Mouse (Mus musculus): Measurements from ENCODE around the gene Slc6a8.

The Slc6a8 gene

DNA sequence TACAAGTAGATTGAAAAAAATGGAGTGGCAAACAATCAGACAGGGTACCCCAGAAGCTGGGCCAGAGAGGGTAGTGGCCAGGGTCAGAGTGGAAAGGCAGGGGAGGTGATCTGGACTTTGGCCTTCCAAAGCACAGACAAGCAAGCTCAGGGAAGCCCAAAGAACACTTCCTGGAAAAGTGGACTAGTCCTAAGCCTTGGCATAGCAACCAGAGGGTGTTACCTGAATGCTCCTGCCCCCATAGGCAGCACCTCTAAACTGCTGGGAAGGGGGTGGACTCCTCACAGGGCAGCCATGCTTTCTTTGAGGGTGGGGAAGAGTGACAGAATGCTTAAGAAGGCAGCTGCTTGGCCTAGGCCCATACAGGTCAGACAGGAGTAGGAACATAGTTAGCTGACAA is 12.0 kb downstream of the Slc6a8 start:
- no peak for DNase-seq (ENCODE audit: low spot score in 2 of 2)

GRCm38 (mm10) chrX:73685629-73686028 is 12.7 kb downstream of the Slc6a8 start:
- DNase-seq (ENCODE audit: low spot score in 2 of 2) = no peak

- DNase-seq (ENCODE audit: low spot score in 2 of 2) = peak; percentile 34 to 51
These were observed 18.1 kb downstream of the Slc6a8 start for GRCm38 (mm10) chrX:73690917-73691629.

DNA sequence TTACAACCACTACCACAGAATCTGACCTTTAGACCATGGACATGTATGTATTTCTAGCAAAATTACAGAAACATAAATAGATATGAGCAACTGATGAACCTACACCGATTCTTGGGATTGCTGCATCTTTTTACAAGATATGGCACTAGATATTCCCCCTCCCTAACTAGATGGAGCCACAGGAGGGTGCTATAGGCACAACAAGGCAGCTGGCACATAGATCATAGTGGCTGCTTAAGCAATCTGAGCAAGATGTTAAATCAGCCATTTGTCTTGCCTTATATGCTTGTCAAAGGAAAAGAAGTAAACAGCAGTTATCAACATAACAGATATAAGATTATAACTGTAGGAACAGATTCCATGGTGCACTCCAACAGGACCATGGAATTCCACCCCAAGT is 27.5 kb downstream of the Slc6a8 start:
- no peak for DNase-seq (ENCODE audit: low spot score in 2 of 2)

DNA sequence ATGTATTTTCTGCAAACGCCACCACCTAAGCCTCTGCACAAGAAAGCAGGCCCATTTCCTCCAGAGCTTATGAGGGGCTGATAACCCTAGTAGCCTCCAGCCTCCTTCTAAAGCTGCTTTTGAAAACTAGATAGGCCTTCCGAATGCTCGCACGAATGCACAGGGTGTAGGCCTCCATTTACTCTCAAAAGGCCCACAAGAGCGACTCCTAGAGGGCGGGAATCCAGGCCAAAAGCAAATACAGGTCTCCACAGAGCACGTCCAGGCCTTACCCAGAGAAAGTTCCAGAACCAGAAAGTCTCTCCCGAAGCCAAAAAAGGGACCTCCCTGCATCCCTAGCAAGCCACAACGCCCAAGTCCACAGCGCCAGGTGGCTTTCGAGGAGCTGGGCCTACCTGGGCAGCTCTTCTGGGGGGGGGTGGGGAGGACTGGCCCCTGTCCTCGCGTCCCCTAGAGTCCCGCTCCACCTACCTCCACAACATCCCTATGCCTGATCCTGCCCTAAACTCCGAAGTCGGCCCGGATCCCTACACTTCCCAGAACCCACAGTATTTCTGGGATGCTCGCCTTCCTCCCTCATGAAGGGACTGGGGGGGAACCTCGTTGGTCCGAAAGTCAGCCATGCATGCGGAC is 42.6 kb downstream of the Slc6a8 start:
- peak; percentile 38 to 41 for DNase-seq (ENCODE audit: low spot score in 2 of 2)

DNA sequence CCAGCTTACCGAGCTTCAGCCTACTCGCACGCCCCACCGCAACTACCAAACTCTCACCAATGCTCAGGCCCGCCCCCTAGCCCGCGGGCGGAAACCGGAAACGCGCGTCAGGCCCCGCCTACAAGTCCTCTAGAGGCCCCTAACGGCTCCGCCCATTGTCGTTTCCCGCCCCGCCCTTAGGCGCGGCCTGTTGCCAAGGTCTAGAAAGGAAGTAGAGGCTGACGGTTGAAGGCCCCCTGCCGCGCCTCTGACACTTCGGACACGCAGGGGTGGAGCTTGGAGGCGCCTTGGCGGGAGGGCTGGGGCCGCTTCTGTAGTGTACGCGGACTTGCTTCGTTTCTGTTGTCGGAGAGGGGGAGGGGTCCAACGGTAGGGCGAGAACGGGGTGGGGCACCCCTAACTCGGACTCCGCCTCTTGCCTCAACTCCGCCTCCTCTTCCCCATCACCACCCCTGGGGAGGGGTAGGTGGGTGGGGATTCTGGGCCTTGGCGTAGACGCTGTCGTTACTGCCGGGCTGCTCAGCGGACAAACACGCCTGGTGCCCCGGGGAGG is 43.2 kb downstream of the Slc6a8 start, which contains the start of the genes Bcap31 and Abcd1:
TSS of gene Bcap31 (minus strand) at position 67 of the 553 bp plus-strand sequence.
TSS of gene Abcd1 (plus strand) at position 489 of the 553 bp plus-strand sequence.
- peak; percentile 92 to 94 for DNase-seq (ENCODE audit: low spot score in 2 of 2)

GRCm38 (mm10) chrX:73716709-73717545 is 44.0 kb downstream of the Slc6a8 start:
- peak; percentile 21 to 32 for DNase-seq (ENCODE audit: low spot score in 2 of 2)

GRCm38 (mm10) chrX:73717667-73718066 is 44.7 kb downstream of the Slc6a8 start:
- peak; percentile 31 to 35 for DNase-seq (ENCODE audit: low spot score in 2 of 2)

- DNase-seq (ENCODE audit: low spot score in 2 of 2) = peak in 1 of 2 experiments; percentile 22
These were observed 45.3 kb downstream of the Slc6a8 start for GRCm38 (mm10) chrX:73718271-73718670.

GRCm38 (mm10) chrX:73718686-73719362 is 45.9 kb downstream of the Slc6a8 start:
- peak; percentile 29 to 43 for DNase-seq (ENCODE audit: low spot score in 2 of 2)

- no peak for DNase-seq (ENCODE audit: low spot score in 2 of 2)
These were observed 58.0 kb downstream of the Slc6a8 start for GRCm38 (mm10) chrX:73730908-73731307.
